Mouse (Mus musculus) midbrain, embryonic 12.5 days (tissue): ENCODE measurements around the gene Cfd. TPM values are rescaled to one million over a fixed set of nuclear protein-coding genes. Genes with fewer than 3 reads are reported as not detected.

Source experiments
- ATAC-seq: fragments of 200-750 bp; cut with Nextera tagmentation; 2 replicates; pipeline ENCODE4 v1.8.0; 2017; ENCODE audit warnings: low read depth, moderate TSS enrichment, moderate library complexity; ENCODE audit not compliant: low FRiP score
- H3K27ac ChIP-seq: fragments of 300-500 bp; sonication (generic); replicated peaks from 2 replicates; pipeline ENCODE4 v1.5.1; 2016; ENCODE audit warnings: mild to moderate bottlenecking
- H3K27me3 ChIP-seq: fragments of 300-500 bp; sonication (generic); 2 replicates; pipeline ENCODE4 v1.6.1; 2016; ENCODE audit warnings: mild to moderate bottlenecking
- H3K36me3 ChIP-seq: fragments of 300-500 bp; sonication (generic); 2 replicates; pipeline ENCODE4 v1.6.1; 2016
- H3K4me1 ChIP-seq: fragments of 300-500 bp; sonication (generic); 2 replicates; pipeline ENCODE4 v1.6.1; 2016
- H3K4me2 ChIP-seq: fragments of 300-500 bp; sonication (generic); replicated peaks from 2 replicates; pipeline ENCODE4 v1.6.1; 2016; ENCODE audit warnings: mild to moderate bottlenecking, moderate library complexity
- H3K4me3 ChIP-seq: fragments of 300-500 bp; sonication (generic); 2 replicates; pipeline ENCODE4 v1.5.1; 2016; ENCODE audit warnings: mild to moderate bottlenecking
- H3K9ac ChIP-seq: fragments of 300-500 bp; sonication (generic); replicated peaks from 2 replicates; pipeline ENCODE4 v1.6.1; 2016; ENCODE audit warnings: mild to moderate bottlenecking, moderate library complexity
- H3K9me3 ChIP-seq: fragments of 300-500 bp; sonication (generic); 2 replicates; pipeline ENCODE4 v1.6.1; 2016; ENCODE audit warnings: mild to moderate bottlenecking
- WGBS: fragments of 180-500 bp; shearing (Covaris S2); methylation state at CpG from one replicate; pipeline ENCODE4 v1.1.7; 2016; 5-methylcytosine and 5-hydroxymethylcytosine counted together
- polyA plus RNA-seq: library from polyadenylated mRNA; unstranded; fragments of >200 nt; fragmentation: Nextera tagmentation; extraction: Ambion mirVana; gene quantifications from 2 replicates; pipeline ENCODE4 v1.2.1, GENCODE M21; 2016

Gene Cfd
- not detected in 2 replicates for polyA plus RNA-seq

DNA sequence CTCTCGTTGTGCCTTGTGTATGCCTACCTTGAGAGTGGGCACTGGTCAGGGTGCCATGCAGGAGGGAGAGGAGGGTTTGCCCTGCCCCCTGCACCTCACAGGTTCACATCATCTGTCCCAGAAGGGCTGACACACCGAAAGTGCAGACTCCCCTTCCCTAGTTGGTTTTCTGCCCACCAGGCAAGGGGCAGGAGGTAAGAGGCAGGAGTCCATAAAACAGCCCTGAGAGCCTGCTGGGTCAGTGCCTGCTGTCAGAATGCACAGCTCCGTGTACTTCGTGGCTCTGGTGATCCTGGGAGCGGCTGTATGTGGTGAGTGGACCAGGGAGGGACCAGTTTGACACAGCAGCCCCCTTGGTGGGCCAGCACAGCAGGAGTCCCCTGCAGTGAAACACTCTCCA is at the start of gene Cfd:
Gene Cfd, plus strand, starts transcription at position 184 of the 400 bp plus-strand sequence.
- WGBS, result 39% methylated on average over 5 of the region's 5 CpGs
- no peaks in the 10 kb centered on the region for H3K9me3 ChIP-seq

DNA sequence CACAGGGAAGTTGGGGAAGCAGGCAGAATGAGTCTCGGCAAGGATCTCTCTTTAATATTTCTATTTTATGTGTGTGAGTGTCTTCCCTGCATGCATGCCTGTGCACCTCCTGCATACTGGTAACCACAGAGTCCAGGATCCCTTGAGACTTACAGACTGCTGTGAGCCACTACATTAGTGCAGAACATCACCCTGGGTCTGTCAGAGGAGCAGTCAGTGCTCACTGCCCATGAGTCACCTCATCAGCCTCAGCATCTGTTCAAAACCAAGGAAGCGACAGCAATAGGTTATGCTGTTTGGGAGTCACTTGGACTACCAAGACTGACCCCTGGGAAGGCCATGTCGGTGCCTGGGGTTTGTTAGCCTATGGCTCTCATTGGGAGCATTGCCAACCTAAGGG is 48.3 kb upstream of the Cfd start:
- Histone ChIP-seq H3K27me3 (no peaks in the 10 kb centered on the region), H3K4me1 (peaks cover 20% of the 10 kb centered on the region), H3K9me3 (no peaks in the 10 kb centered on the region), H3K4me2 (no peak overlapping the region), H3K9ac (no peak overlapping the region), H3K27ac (no peak overlapping the region), H3K36me3 (no peaks in the 10 kb centered on the region), H3K4me3 (no peak overlapping the region)
- ATAC-seq, result no peak
- 79% methylated on average over 3 of the region's 3 CpGs for WGBS

More for the DNA sequence above, at the start of gene Cfd:
- ATAC-seq, result no peak
- Histone ChIP-seq H3K27ac (no peak within 1 kb of the TSS), H3K4me2 (no peak within 1 kb of the TSS), H3K36me3 (peaks cover 13% of the 10 kb centered on the region), H3K9ac (no peak within 1 kb of the TSS), H3K4me3 (no peak within 1 kb of the TSS), H3K4me1 (no peaks in the 10 kb centered on the region), H3K27me3 (peaks cover 26% of the 10 kb centered on the region; the same call in 1 of the 2 replicates)

DNA sequence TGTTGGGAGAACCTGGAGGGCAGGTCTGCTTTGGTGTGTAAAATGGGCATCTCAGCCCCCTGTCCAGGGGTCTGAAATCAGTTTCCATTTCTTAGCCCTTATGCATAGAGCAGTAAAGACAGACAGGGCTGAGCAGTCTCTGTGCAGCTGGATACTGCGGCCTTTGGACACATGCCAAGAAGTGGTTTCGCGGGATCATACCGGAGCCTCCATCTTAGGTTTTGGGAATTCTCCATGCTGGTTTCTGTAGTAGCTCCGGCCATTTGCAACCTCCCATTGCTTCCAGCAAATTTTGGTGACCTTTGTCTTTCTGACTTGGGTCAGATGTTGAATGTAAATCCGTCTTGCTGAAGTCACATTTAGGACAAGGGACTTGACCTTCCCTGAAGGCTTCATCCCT is 47.2 kb upstream of the Cfd start:
- WGBS, result 85% methylated on average over 6 of the region's 6 CpGs
- Histone ChIP-seq H3K9me3 (no peaks in the 10 kb centered on the region), H3K27me3 (no peaks in the 10 kb centered on the region), H3K4me2 (no peak overlapping the region), H3K9ac (no peak overlapping the region), H3K4me3 (no peak overlapping the region), H3K27ac (no peak overlapping the region), H3K36me3 (no peaks in the 10 kb centered on the region), H3K4me1 (peaks cover 20% of the 10 kb centered on the region)
- ATAC-seq, result no peak

DNA sequence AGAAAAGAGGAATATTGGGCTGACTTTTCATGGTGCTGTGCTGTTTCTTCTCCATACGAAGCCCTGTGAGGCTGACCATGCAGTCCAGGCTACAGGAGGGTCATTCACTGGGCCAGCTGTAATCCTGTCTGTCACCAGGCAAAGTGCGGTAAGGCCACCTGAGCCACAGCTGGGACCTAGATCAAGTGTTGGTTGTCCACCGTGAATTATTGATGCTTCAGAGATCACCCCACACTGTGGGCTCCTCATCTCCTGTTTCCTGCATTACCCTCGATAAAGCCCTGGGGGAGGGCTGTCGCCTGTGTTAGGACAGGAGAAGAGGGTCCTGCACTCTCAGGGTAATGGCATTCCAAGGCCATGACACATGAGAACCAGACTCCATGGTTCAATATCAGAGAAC is 44.1 kb upstream of the Cfd start:
- no peaks in the 10 kb centered on the region for H3K36me3 ChIP-seq
- WGBS, result 73% methylated on average over 5 of the region's 5 CpGs

DNA sequence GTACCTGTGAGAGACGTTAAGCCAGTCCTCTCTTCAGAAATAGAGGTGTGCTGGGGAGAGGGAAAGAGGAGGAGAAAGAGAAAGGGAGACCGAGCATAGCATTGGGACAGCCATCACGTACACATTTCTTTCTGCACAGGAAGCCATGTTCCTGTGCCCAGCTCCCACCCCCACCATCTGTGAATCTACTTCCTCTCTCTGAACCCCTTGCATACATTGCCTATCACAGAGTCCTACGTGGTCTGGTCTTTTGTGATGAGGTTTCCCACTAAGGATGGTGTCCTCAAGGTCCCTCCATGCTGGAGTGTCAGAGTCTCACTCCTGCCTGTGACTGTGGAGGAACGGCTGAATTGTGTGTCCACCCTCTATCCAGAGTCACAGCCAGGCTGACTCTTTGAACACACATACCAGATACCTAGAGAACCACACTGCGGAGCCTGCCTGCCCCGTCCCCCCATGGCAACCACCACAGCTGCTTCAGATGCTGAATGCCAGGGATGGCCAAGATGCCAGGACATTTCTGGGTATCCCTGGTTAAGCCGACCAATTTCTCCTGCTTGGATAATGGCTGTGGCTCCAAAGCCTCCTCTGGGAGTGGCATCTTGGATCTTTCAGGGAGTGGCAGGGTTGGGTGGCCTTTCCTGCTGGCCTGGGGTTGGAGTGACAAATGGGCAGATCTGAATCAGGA is 40.6 kb upstream of the Cfd start:
- Histone ChIP-seq H3K4me1 (peaks cover 25% of the 10 kb centered on the region), H3K27me3 (no peaks in the 10 kb centered on the region), H3K4me3 (no peak overlapping the region), H3K36me3 (no peaks in the 10 kb centered on the region), H3K4me2 (no peak overlapping the region), H3K9me3 (no peaks in the 10 kb centered on the region), H3K27ac (no peak overlapping the region), H3K9ac (no peak overlapping the region)
- 87% methylated on average over 8 of the region's 8 CpGs for whole genome bisulfite sequencing
- ATAC-seq, result no peak

More for the DNA sequence above, 44.1 kb upstream of the Cfd start:
- Histone ChIP-seq H3K27ac (no peak overlapping the region), H3K27me3 (no peaks in the 10 kb centered on the region), H3K4me3 (no peak overlapping the region), H3K9me3 (no peaks in the 10 kb centered on the region), H3K4me1 (peaks cover 13% of the 10 kb centered on the region), H3K4me2 (no peak overlapping the region), H3K9ac (no peak overlapping the region)
- no peak for ATAC-seq

DNA sequence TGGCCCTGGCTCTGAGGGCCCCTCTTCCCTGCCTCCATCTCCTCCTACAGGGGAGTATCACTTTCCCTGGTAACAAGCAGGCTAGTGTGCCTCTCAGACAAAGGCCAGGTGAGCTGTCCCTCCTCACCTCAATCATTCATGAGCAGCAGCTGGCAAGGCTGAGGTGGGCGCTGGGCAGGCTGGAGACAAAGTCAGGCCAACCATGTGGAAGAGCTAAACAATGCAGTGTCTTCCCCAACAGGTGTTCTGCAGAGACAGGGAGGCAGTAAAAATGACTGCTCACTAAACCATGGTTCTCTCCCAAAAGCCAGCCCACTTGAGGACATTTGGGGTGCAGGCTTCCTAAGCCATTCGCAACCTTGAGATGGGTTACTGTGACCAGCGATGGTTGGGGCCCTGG is 39.0 kb upstream of the Cfd start:
- peak overlapping the region; percentile 99 for H3K27ac ChIP-seq
- H3K4me3 ChIP-seq, result no peak overlapping the region
- H3K27me3 ChIP-seq, result no peaks in the 10 kb centered on the region
- H3K36me3 ChIP-seq, result peaks cover under 1% of the 10 kb centered on the region
- peaks cover 37% of the 10 kb centered on the region for H3K4me1 ChIP-seq
- H3K9me3 ChIP-seq, result no peaks in the 10 kb centered on the region
- ATAC-seq, result no peak
- WGBS, result 89% methylated on average over 3 of the region's 3 CpGs
- H3K9ac ChIP-seq, result peak overlapping the region; percentile 78; the same call in 1 of the 2 replicates
- H3K4me2 ChIP-seq, result peak overlapping the region; percentile 100

DNA sequence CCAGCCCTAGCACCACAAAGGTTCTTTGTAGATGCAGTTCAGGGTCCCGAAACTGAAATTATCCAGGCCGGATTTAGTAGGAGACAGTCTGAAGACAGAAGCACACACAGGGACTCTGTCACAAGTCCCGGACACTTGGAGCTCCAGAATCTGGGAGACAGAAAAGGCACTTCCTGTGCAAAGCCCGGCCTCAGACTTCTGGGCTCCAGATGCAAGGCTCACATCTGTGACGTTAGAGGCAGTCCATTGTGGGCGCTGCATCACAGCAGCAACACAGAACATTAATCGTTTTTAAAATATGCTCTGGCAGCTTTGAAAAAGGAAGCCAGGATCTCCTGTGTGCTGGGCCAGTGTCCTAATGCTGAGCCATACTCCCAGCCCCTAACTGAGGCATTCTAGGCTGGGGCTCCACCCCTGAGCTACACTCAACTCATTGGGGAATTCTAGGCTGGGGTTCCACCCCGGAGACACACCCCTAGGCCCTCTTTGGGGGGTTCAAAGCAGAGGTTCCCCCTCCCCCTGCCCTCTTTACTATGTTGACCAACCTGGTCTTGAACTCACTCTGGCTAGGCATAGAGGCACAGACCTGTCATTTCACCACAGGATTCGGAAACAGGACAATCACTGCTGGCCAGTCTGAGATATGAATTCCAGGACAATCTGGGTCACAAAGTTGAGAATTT is 38.4 kb upstream of the Cfd start:
- ATAC-seq, result no peak
- Histone ChIP-seq H3K27ac (peak overlapping the region; percentile 99), H3K27me3 (no peaks in the 10 kb centered on the region), H3K4me2 (peak overlapping the region; percentile 100), H3K4me1 (peaks cover 43% of the 10 kb centered on the region), H3K4me3 (peak overlapping the region; percentile 99), H3K9me3 (no peaks in the 10 kb centered on the region), H3K36me3 (peaks cover 7% of the 10 kb centered on the region), H3K9ac (peak overlapping the region; percentile 78)
- WGBS, result 62% methylated on average over 9 of the region's 9 CpGs

DNA sequence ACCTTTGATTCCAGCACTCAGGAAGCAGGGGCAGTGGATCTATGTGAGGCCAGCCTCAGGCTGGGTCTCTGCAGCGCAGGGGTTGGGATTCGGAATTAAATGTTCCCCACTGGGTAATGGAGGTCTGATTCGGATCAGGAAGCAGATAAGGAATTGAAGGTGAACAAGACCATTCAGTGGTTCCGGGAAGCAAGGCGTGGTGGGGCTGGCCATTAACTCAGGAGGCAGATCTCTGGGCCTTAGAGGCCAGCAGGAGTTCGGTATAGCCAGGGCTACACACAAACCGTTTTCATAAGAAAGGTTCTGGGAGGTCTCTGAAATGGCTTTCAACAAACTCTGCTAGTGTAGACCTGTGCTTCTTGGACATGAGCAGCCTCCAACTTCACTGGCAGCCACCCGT is 37.8 kb upstream of the Cfd start:
- ATAC-seq, result no peak
- Histone ChIP-seq H3K9me3 (no peaks in the 10 kb centered on the region), H3K27ac (peak overlapping the region; percentile 99), H3K27me3 (no peaks in the 10 kb centered on the region), H3K4me1 (peaks cover 48% of the 10 kb centered on the region), H3K4me2 (peak overlapping the region; percentile 100), H3K9ac (peak overlapping the region; percentile 78), H3K4me3 (peak overlapping the region; percentile 99), H3K36me3 (peaks cover 11% of the 10 kb centered on the region)
- 21% methylated on average over 8 of the region's 8 CpGs for WGBS

DNA sequence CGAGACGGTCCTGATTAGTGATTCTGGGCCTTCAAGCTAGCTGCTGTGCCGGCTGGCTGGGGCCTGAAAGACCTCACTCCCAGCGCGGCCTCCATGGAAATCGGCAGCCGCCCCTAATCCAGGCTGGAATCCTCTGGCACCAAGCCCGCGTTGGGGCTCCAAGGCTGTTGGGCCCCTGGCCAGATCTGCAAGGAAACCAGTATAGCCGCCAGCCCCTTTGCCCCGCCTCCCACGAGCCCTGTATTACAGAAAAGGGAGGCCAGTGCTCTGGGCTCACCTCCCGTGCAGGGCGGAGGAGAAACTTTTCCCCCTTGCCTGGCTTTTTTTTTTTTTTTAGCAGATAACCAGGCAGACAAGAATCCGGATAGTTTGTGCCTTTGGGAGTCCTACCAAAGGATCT is 37.3 kb upstream of the Cfd start:
- ATAC-seq, result peak; percentile 38
- Histone ChIP-seq H3K4me2 (peak overlapping the region; percentile 100), H3K9ac (peak overlapping the region; percentile 78), H3K9me3 (no peaks in the 10 kb centered on the region), H3K4me3 (peak overlapping the region; percentile 99), H3K27me3 (no peaks in the 10 kb centered on the region), H3K27ac (peak overlapping the region; percentile 99), H3K4me1 (peaks cover 54% of the 10 kb centered on the region), H3K36me3 (peaks cover 17% of the 10 kb centered on the region)
- WGBS, result under 1% methylated on average over 15 of the region's 15 CpGs

DNA sequence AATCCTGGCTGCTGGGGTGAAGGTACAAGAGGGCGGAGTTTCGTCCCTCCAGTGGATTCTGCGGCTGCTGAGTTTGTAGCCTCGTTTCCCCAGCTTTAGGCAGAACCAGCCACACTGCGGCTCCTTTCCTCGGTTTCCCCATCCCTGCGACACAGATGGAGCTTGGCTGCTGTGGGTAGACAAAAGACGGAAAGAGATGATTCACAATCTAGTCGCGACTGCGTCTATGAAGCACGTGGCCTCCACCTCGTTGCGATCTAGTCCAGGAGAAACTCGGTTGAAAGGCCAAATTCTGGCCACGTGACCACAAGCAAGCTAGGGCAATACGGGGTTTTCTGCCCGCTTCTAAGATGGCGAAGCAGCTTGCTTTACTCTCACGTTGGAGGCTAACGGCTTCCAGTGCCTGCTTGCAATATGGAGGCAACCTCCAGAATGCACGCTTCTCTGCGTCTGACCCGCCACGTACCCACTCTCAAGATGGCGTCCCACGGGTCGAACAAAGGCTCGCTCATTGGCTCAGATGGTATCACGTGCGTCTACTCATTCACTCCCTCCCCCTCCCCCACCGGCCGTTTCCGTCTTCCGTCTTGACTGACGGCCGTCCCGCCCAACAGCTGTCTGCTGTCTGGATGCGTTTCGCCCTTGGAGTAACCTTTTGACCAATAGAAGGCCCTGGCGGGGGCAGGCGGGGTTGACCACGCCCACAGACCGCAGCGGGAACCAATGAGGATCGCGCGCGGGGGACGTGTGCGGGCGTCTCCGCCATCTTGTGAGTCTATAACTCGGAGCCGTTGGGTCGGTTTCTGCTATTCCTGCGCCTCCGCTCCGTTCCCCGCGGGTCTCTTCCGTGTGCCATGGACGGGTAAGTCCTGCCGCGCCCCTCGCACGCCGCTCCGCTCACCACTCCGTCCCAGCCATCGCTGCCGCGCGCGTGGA is 36.5 kb upstream of the Cfd start, which contains the start of gene Ptbp1:
Gene Ptbp1, plus strand, starts transcription at position 568 of the 936 bp plus-strand sequence.
- H3K9me3 ChIP-seq, result no peaks in the 10 kb centered on the region
- peak within 1 kb of the TSS; percentile 100 for H3K27ac ChIP-seq
- H3K4me2 ChIP-seq, result peak within 1 kb of the TSS; percentile 100
- ATAC-seq, result peak; percentile 92
- 0% methylated on average over 73 of the region's 75 CpGs for WGBS
- peaks cover 61% of the 10 kb centered on the region for H3K4me1 ChIP-seq
- H3K4me3 ChIP-seq, result peak within 1 kb of the TSS; percentile 99
- no peaks in the 10 kb centered on the region for H3K27me3 ChIP-seq
- H3K36me3 ChIP-seq, result peaks cover 24% of the 10 kb centered on the region
- H3K9ac ChIP-seq, result peak within 1 kb of the TSS; percentile 98

DNA sequence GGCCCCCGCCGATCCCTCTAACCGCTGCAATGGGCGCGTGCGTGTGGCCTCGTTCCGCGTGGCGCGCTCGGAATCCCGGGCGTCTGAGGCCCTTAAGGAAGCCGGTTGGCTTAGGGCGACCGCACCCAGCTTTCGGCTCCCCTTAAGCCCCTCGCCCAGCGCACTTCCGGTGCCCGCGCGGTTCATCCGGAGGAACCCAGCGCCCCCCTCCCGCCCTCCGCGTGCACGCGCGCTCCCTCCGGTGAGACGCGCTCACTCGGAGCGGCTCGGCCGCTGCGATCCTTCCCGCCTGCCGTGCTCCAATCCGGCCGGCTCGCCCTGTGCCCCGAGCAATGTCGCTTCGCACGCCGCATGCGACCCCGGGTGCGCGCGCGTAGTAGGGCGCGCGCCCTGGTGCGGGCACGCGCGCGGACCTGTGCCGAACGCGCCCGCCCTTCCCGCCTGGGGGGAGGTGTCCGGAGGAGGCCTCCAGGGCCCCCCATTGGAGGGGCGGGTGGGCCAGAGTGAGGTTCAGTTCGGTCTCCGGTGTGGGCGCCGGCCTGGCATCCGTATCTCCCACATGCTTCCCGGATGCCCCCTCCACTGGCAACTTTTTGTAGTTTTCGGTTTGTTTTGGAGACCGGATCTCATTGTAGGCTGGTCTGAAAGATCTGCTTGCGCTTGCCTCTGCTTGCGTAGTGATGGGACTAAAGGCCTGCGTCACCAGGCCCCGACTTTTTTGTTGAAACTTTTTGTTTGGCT is 35.7 kb upstream of the Cfd start:
- Histone ChIP-seq H3K4me2 (peak overlapping the region; percentile 100), H3K4me1 (peaks cover 61% of the 10 kb centered on the region), H3K27ac (peak overlapping the region; percentile 100), H3K27me3 (no peaks in the 10 kb centered on the region), H3K9ac (peak overlapping the region; percentile 98), H3K9me3 (no peaks in the 10 kb centered on the region), H3K4me3 (peak overlapping the region; percentile 99), H3K36me3 (peaks cover 33% of the 10 kb centered on the region)
- under 1% methylated on average over 82 of the region's 83 CpGs for WGBS
- peak; percentile 35 for ATAC-seq
